Mouse (Mus musculus): ENCODE data around the gene Myo9b. TPM values are rescaled to one million over a fixed set of nuclear protein-coding genes. Genes with fewer than 3 reads are reported as not detected.

The Myo9b gene
- total and polyA plus RNA-seq, 2 experiments, result 7.6 to 8.6 TPM

GRCm38 (mm10) chr8:71372427-71372826 is 99.9 kb downstream of the Myo9b start:
- 87% methylated on average over 12 of the region's 12 CpGs for WGBS
- TF ChIP-seq POLR2A (IDR thresholded peaks at IDR 0.05; ENCODE audit: extremely low read depth, insufficient read depth, low read length), result no peak
- TF ChIP-seq CTCF (IDR thresholded peaks at IDR 0.05; ENCODE audit: low read depth, low read length), result no peak
- Histone ChIP-seq H3K4me1 (ENCODE audit: control insufficient read depth, insufficient read depth, low read length) (peaks cover 33% of the 10 kb centered on the region), H3K36me3 (ENCODE audit: control insufficient read depth, insufficient read depth, low read length) (peaks cover 11% of the 10 kb centered on the region), H3K27ac (replicated peaks; ENCODE audit: insufficient read depth, low read depth, low read length) (no peak overlapping the region), H3K9ac (ENCODE audit: low read depth, low read length) (peak overlapping the region; percentile 18; the same call in 1 of the 2 replicates), H3K27me3 (ENCODE audit: control insufficient read depth, insufficient read depth, low read length) (no peaks in the 10 kb centered on the region), H3K4me3 (ENCODE audit: insufficient read depth, low read depth, low read length) (no peak overlapping the region), H3K79me2 (ENCODE audit: control insufficient read depth, insufficient read depth, low read length) (peaks cover 12% of the 10 kb centered on the region)
- no peak for DNase-seq (ENCODE audit: extremely low read depth, low read depth, low spot score)

GRCm38 (mm10) chr8:71373000-71373399 is 100.5 kb downstream of the Myo9b start:
- H3K27ac ChIP-seq (replicated peaks; ENCODE audit: insufficient read depth, low read depth, low read length), result no peak overlapping the region
- 86% methylated on average over 3 of the region's 3 CpGs for WGBS
- no peak for TF ChIP-seq POLR2A (IDR thresholded peaks at IDR 0.05; ENCODE audit: extremely low read depth, insufficient read depth, low read length)
- no peak for TF ChIP-seq CTCF (IDR thresholded peaks at IDR 0.05; ENCODE audit: low read depth, low read length)
- H3K36me3 ChIP-seq (ENCODE audit: control insufficient read depth, insufficient read depth, low read length), result peaks cover 13% of the 10 kb centered on the region
- H3K27me3 ChIP-seq (ENCODE audit: control insufficient read depth, insufficient read depth, low read length), result no peaks in the 10 kb centered on the region
- peak; percentile 11 for DNase-seq (ENCODE audit: extremely low read depth, low read depth, low spot score)
- H3K4me1 ChIP-seq (ENCODE audit: control insufficient read depth, insufficient read depth, low read length), result peaks cover 30% of the 10 kb centered on the region
- H3K79me2 ChIP-seq (ENCODE audit: control insufficient read depth, insufficient read depth, low read length), result peaks cover 9% of the 10 kb centered on the region
- H3K9ac ChIP-seq (ENCODE audit: low read depth, low read length), result no peak overlapping the region
- no peak overlapping the region for H3K4me3 ChIP-seq (ENCODE audit: insufficient read depth, low read depth, low read length)

- Histone ChIP-seq H3K4me3 (ENCODE audit: insufficient read depth, low read depth, low read length) (no peak overlapping the region), H3K9ac (ENCODE audit: low read depth, low read length) (no peak overlapping the region), H3K4me1 (ENCODE audit: control insufficient read depth, insufficient read depth, low read length) (peaks cover 39% of the 10 kb centered on the region), H3K36me3 (ENCODE audit: control insufficient read depth, insufficient read depth, low read length) (peaks cover 13% of the 10 kb centered on the region), H3K27ac (replicated peaks; ENCODE audit: insufficient read depth, low read depth, low read length) (peak overlapping the region; percentile 20; the same call in 1 of the 2 replicates), H3K27me3 (ENCODE audit: control insufficient read depth, insufficient read depth, low read length) (no peaks in the 10 kb centered on the region), H3K79me2 (ENCODE audit: control insufficient read depth, insufficient read depth, low read length) (peaks cover 23% of the 10 kb centered on the region)
- 73% methylated on average over 17 of the region's 17 CpGs for WGBS
- TF ChIP-seq CTCF (IDR thresholded peaks at IDR 0.05; ENCODE audit: low read depth, low read length), result no peak
- no peak for TF ChIP-seq POLR2A (IDR thresholded peaks at IDR 0.05; ENCODE audit: extremely low read depth, insufficient read depth, low read length)
- peak; percentile 45 for DNase-seq (ENCODE audit: extremely low read depth, low read depth, low spot score)
Measured at GRCm38 (mm10) chr8:71374616-71375206, 102.2 kb downstream of the Myo9b start.

- Histone ChIP-seq H3K27ac (replicated peaks; ENCODE audit: insufficient read depth, low read depth, low read length) (no peak overlapping the region), H3K9ac (ENCODE audit: low read depth, low read length) (no peak overlapping the region), H3K79me2 (ENCODE audit: control insufficient read depth, insufficient read depth, low read length) (peaks cover 34% of the 10 kb centered on the region), H3K4me3 (ENCODE audit: insufficient read depth, low read depth, low read length) (no peak overlapping the region), H3K4me1 (ENCODE audit: control insufficient read depth, insufficient read depth, low read length) (peaks cover 39% of the 10 kb centered on the region), H3K36me3 (ENCODE audit: control insufficient read depth, insufficient read depth, low read length) (peaks cover 13% of the 10 kb centered on the region), H3K27me3 (ENCODE audit: control insufficient read depth, insufficient read depth, low read length) (no peaks in the 10 kb centered on the region)
- TF ChIP-seq POLR2A (IDR thresholded peaks at IDR 0.05; ENCODE audit: extremely low read depth, insufficient read depth, low read length) (no peak), CTCF (IDR thresholded peaks at IDR 0.05; ENCODE audit: low read depth, low read length) (peak; percentile 19; the same call in 1 of the 2 replicates)
- WGBS, result 30% methylated on average over 74 of the region's 74 CpGs
- peak; percentile 98 for DNase-seq (ENCODE audit: extremely low read depth, low read depth, low spot score)
Measured at GRCm38 (mm10) chr8:71375581-71376422, 103.3 kb downstream of the Myo9b start.

GRCm38 (mm10) chr8:71376423-71377030 is 104.0 kb downstream of the Myo9b start:
- TF ChIP-seq CTCF (IDR thresholded peaks at IDR 0.05; ENCODE audit: low read depth, low read length) (no peak), POLR2A (IDR thresholded peaks at IDR 0.05; ENCODE audit: extremely low read depth, insufficient read depth, low read length) (no peak)
- Histone ChIP-seq H3K27ac (replicated peaks; ENCODE audit: insufficient read depth, low read depth, low read length) (peak overlapping the region; percentile 13; the same call in 1 of the 2 replicates), H3K4me1 (ENCODE audit: control insufficient read depth, insufficient read depth, low read length) (peaks cover 39% of the 10 kb centered on the region), H3K79me2 (ENCODE audit: control insufficient read depth, insufficient read depth, low read length) (peaks cover 41% of the 10 kb centered on the region), H3K9ac (ENCODE audit: low read depth, low read length) (no peak overlapping the region), H3K36me3 (ENCODE audit: control insufficient read depth, insufficient read depth, low read length) (peaks cover 13% of the 10 kb centered on the region), H3K4me3 (ENCODE audit: insufficient read depth, low read depth, low read length) (no peak overlapping the region), H3K27me3 (ENCODE audit: control insufficient read depth, insufficient read depth, low read length) (no peaks in the 10 kb centered on the region)
- DNase-seq (ENCODE audit: extremely low read depth, low read depth, low spot score), result peak; percentile 24
- WGBS, result 53% methylated on average over 8 of the region's 8 CpGs
